Mouse (Mus musculus): ENCODE results near the gene Psmb7. TPM values are rescaled to one million over a fixed set of nuclear protein-coding genes. Genes with fewer than 3 reads are reported as not detected.

The Psmb7 gene
- polyA plus RNA-seq, 1 experiment from 2014 or later = 363 TPM

GRCm38 (mm10) chr2:38584514-38585378 lies 59.1 kb downstream of the Psmb7 start:
- H3K9me3 ChIP-seq (replicated peaks; ENCODE audit: control insufficient read depth, low read length) = no peaks in the 10 kb centered on the region
- no peak overlapping the region for H3K9ac ChIP-seq (replicated peaks; ENCODE audit: low read length)
- H3K4me1 ChIP-seq (ENCODE audit: control insufficient read depth, insufficient read depth, low read length) = no peaks in the 10 kb centered on the region
- DNase-seq (ENCODE audit: low spot score) (peak; percentile 52), ATAC-seq (replicated peaks; ENCODE audit: insufficient number of reproducible peaks, low FRiP score, low TSS enrichment, low read depth) (no peak; the same call in 1 of the 2 replicates)
- H3K4me2 ChIP-seq (ENCODE audit: low read depth, low read length) = no peak overlapping the region
- 42% methylated on average over 13 of the region's 13 CpGs for WGBS
- no peak overlapping the region for H3K4me3 ChIP-seq (ENCODE audit: low read depth, low read length)
- H3K27me3 ChIP-seq (ENCODE audit: control insufficient read depth, insufficient read depth, low read length) = no peaks in the 10 kb centered on the region
- H3K36me3 ChIP-seq (replicated peaks; ENCODE audit: control insufficient read depth, insufficient read depth, low read depth, low read length) = no peaks in the 10 kb centered on the region; the same call in none of the 2 replicates
- H3K27ac ChIP-seq (replicated peaks; ENCODE audit: low read depth, low read length) = no peak overlapping the region

- ATAC-seq (replicated peaks; ENCODE audit: insufficient number of reproducible peaks, low FRiP score, low TSS enrichment, low read depth) = no peak
Measured at GRCm38 (mm10) chr2:38583982-38584381, 59.9 kb downstream of the Psmb7 start.

GRCm38 (mm10) chr2:38579528-38579927 lies 64.4 kb downstream of the Psmb7 start:
- no peak overlapping the region for H3K27ac ChIP-seq (replicated peaks; ENCODE audit: low read depth, low read length)
- WGBS = 83% methylated on average over 1 of the region's 1 CpGs
- H3K27me3 ChIP-seq (ENCODE audit: control insufficient read depth, insufficient read depth, low read length) = no peaks in the 10 kb centered on the region
- H3K4me1 ChIP-seq (ENCODE audit: control insufficient read depth, insufficient read depth, low read length) = no peaks in the 10 kb centered on the region
- no peak for ATAC-seq (replicated peaks; ENCODE audit: insufficient number of reproducible peaks, low FRiP score, low TSS enrichment, low read depth)
- no peak overlapping the region for H3K4me2 ChIP-seq (ENCODE audit: low read depth, low read length)
- H3K4me3 ChIP-seq (ENCODE audit: low read depth, low read length) = no peak overlapping the region
- H3K36me3 ChIP-seq (replicated peaks; ENCODE audit: control insufficient read depth, insufficient read depth, low read depth, low read length) = no peaks in the 10 kb centered on the region; the same call in 1 of the 2 replicates
- no peaks in the 10 kb centered on the region for H3K9me3 ChIP-seq (replicated peaks; ENCODE audit: control insufficient read depth, low read length)
- H3K9ac ChIP-seq (replicated peaks; ENCODE audit: low read length) = no peak overlapping the region
- DNase-seq (ENCODE audit: low spot score) = no peak

More at GRCm38 (mm10) chr2:38583982-38584381, 59.9 kb downstream of the Psmb7 start:
- Histone ChIP-seq H3K9ac (replicated peaks; ENCODE audit: low read length) (no peak overlapping the region), H3K4me1 (ENCODE audit: control insufficient read depth, insufficient read depth, low read length) (no peaks in the 10 kb centered on the region), H3K4me2 (ENCODE audit: low read depth, low read length) (no peak overlapping the region), H3K27me3 (ENCODE audit: control insufficient read depth, insufficient read depth, low read length) (no peaks in the 10 kb centered on the region), H3K27ac (replicated peaks; ENCODE audit: low read depth, low read length) (no peak overlapping the region), H3K9me3 (replicated peaks; ENCODE audit: control insufficient read depth, low read length) (no peaks in the 10 kb centered on the region), H3K4me3 (ENCODE audit: low read depth, low read length) (no peak overlapping the region), H3K36me3 (replicated peaks; ENCODE audit: control insufficient read depth, insufficient read depth, low read depth, low read length) (no peaks in the 10 kb centered on the region; the same call in none of the 2 replicates)
- no peak for DNase-seq (ENCODE audit: low spot score)
- WGBS = 94% methylated on average over 2 of the region's 2 CpGs

- no peak for ATAC-seq (replicated peaks; ENCODE audit: insufficient number of reproducible peaks, low FRiP score, low TSS enrichment, low read depth)
Measured at GRCm38 (mm10) chr2:38578602-38579521, 65.0 kb downstream of the Psmb7 start.

GRCm38 (mm10) chr2:38574697-38575096 lies 69.2 kb downstream of the Psmb7 start:
- Histone ChIP-seq H3K4me3 (ENCODE audit: low read depth, low read length) (no peak overlapping the region), H3K36me3 (replicated peaks; ENCODE audit: control insufficient read depth, insufficient read depth, low read depth, low read length) (no peaks in the 10 kb centered on the region; the same call in 1 of the 2 replicates), H3K4me2 (ENCODE audit: low read depth, low read length) (no peak overlapping the region), H3K9me3 (replicated peaks; ENCODE audit: control insufficient read depth, low read length) (no peaks in the 10 kb centered on the region), H3K9ac (replicated peaks; ENCODE audit: low read length) (no peak overlapping the region), H3K27ac (replicated peaks; ENCODE audit: low read depth, low read length) (no peak overlapping the region), H3K27me3 (ENCODE audit: control insufficient read depth, insufficient read depth, low read length) (no peaks in the 10 kb centered on the region), H3K4me1 (ENCODE audit: control insufficient read depth, insufficient read depth, low read length) (no peaks in the 10 kb centered on the region)
- DNase-seq (ENCODE audit: low spot score) = no peak
- no peak for ATAC-seq (replicated peaks; ENCODE audit: insufficient number of reproducible peaks, low FRiP score, low TSS enrichment, low read depth)
- WGBS = 84% methylated on average over 2 of the region's 2 CpGs

More at GRCm38 (mm10) chr2:38578602-38579521, 65.0 kb downstream of the Psmb7 start:
- Histone ChIP-seq H3K27ac (replicated peaks; ENCODE audit: low read depth, low read length) (no peak overlapping the region; the same call in 1 of the 2 replicates), H3K4me2 (ENCODE audit: low read depth, low read length) (no peak overlapping the region), H3K4me1 (ENCODE audit: control insufficient read depth, insufficient read depth, low read length) (no peaks in the 10 kb centered on the region), H3K9ac (replicated peaks; ENCODE audit: low read length) (no peak overlapping the region), H3K27me3 (ENCODE audit: control insufficient read depth, insufficient read depth, low read length) (no peaks in the 10 kb centered on the region), H3K4me3 (ENCODE audit: low read depth, low read length) (no peak overlapping the region), H3K9me3 (replicated peaks; ENCODE audit: control insufficient read depth, low read length) (no peaks in the 10 kb centered on the region), H3K36me3 (replicated peaks; ENCODE audit: control insufficient read depth, insufficient read depth, low read depth, low read length) (no peaks in the 10 kb centered on the region; the same call in 1 of the 2 replicates)
- no peak for DNase-seq (ENCODE audit: low spot score)
- 69% methylated on average over 13 of the region's 13 CpGs for WGBS

GRCm38 (mm10) chr2:38571971-38572601 lies 71.8 kb downstream of the Psmb7 start:
- no peak overlapping the region for H3K27ac ChIP-seq (replicated peaks; ENCODE audit: low read depth, low read length)
- H3K27me3 ChIP-seq (ENCODE audit: control insufficient read depth, insufficient read depth, low read length) = no peaks in the 10 kb centered on the region
- no peaks in the 10 kb centered on the region; the same call in 1 of the 2 replicates for H3K36me3 ChIP-seq (replicated peaks; ENCODE audit: control insufficient read depth, insufficient read depth, low read depth, low read length)
- WGBS = 87% methylated on average over 23 of the region's 23 CpGs
- DNase-seq (ENCODE audit: low spot score) = no peak
- no peak overlapping the region for H3K4me3 ChIP-seq (ENCODE audit: low read depth, low read length)
- no peaks in the 10 kb centered on the region for H3K4me1 ChIP-seq (ENCODE audit: control insufficient read depth, insufficient read depth, low read length)
- H3K9ac ChIP-seq (replicated peaks; ENCODE audit: low read length) = no peak overlapping the region
- H3K4me2 ChIP-seq (ENCODE audit: low read depth, low read length) = no peak overlapping the region
- ATAC-seq (replicated peaks; ENCODE audit: insufficient number of reproducible peaks, low FRiP score, low TSS enrichment, low read depth) = no peak
- no peaks in the 10 kb centered on the region for H3K9me3 ChIP-seq (replicated peaks; ENCODE audit: control insufficient read depth, low read length)

GRCm38 (mm10) chr2:38562596-38562995 lies 81.3 kb downstream of the Psmb7 start:
- H3K4me3 ChIP-seq (ENCODE audit: low read depth, low read length) = no peak overlapping the region
- DNase-seq (ENCODE audit: low spot score) = no peak
- H3K27me3 ChIP-seq (ENCODE audit: control insufficient read depth, insufficient read depth, low read length) = no peaks in the 10 kb centered on the region
- WGBS = 89% methylated on average over 4 of the region's 4 CpGs
- H3K27ac ChIP-seq (replicated peaks; ENCODE audit: low read depth, low read length) = no peak overlapping the region
- no peaks in the 10 kb centered on the region; the same call in 1 of the 2 replicates for H3K36me3 ChIP-seq (replicated peaks; ENCODE audit: control insufficient read depth, insufficient read depth, low read depth, low read length)
- no peaks in the 10 kb centered on the region for H3K4me1 ChIP-seq (ENCODE audit: control insufficient read depth, insufficient read depth, low read length)
- H3K9ac ChIP-seq (replicated peaks; ENCODE audit: low read length) = no peak overlapping the region
- no peak for ATAC-seq (replicated peaks; ENCODE audit: insufficient number of reproducible peaks, low FRiP score, low TSS enrichment, low read depth)
- no peaks in the 10 kb centered on the region for H3K9me3 ChIP-seq (replicated peaks; ENCODE audit: control insufficient read depth, low read length)
- no peak overlapping the region for H3K4me2 ChIP-seq (ENCODE audit: low read depth, low read length)

All from embryonic facial prominence, embryonic 11.5 days (tissue).